Mouse (Mus musculus) heart, postnatal 0 days (tissue): ENCODE measurements around the gene Dcdc2b. TPM values are rescaled to one million over a fixed set of nuclear protein-coding genes. Genes with fewer than 3 reads are reported as not detected.

Experiments
- ATAC-seq: fragments of 200-750 bp; cut with Nextera tagmentation; 2 replicates; pipeline ENCODE4 v1.8.0; 2017; ENCODE audit warnings: low read depth, moderate number of reproducible peaks, moderate library complexity; ENCODE audit not compliant: insufficient read depth
- DNase-seq: peaks from one replicate; pipeline ENCODE4 v3.0.0-alpha.2; 2016; ENCODE audit warnings: low spot score
- H3K27ac ChIP-seq: fragments of 300-500 bp; sonication (generic); 2 replicates; pipeline ENCODE4 v1.5.1; 2014; ENCODE audit warnings: low read depth, mild to moderate bottlenecking
- H3K27me3 ChIP-seq: fragments of 300-500 bp; sonication (generic); 2 replicates; pipeline ENCODE4 v1.6.1; 2014; ENCODE audit warnings: low read length, mixed read lengths; ENCODE audit not compliant: control insufficient read depth, insufficient read depth
- H3K36me3 ChIP-seq: fragments of 300-500 bp; sonication (generic); replicated peaks from 2 replicates; pipeline ENCODE4 v1.6.1; 2014; ENCODE audit warnings: low read length, mixed read lengths; ENCODE audit not compliant: control insufficient read depth, insufficient read depth
- H3K4me1 ChIP-seq: fragments of 300-500 bp; sonication (generic); 2 replicates; pipeline ENCODE4 v1.6.1; 2014; ENCODE audit warnings: antibody characterized with exemption; ENCODE audit not compliant: control insufficient read depth, insufficient read depth
- H3K4me2 ChIP-seq: fragments of 300-500 bp; sonication (generic); 2 replicates; pipeline ENCODE4 v1.6.1; 2014; ENCODE audit warnings: low read depth, mild to moderate bottlenecking, low read length, moderate library complexity
- H3K4me3 ChIP-seq: fragments of 300-500 bp; sonication (generic); 2 replicates; pipeline ENCODE4 v1.5.1; 2014; ENCODE audit warnings: low read depth, low read length
- H3K9ac ChIP-seq: fragments of 300-500 bp; sonication (generic); replicated peaks from 2 replicates; pipeline ENCODE4 v1.6.1; 2014; ENCODE audit warnings: low read depth, low read length, mixed read lengths
- H3K9me3 ChIP-seq: fragments of 300-500 bp; sonication (generic); replicated peaks from 2 replicates; pipeline ENCODE4 v1.6.1; 2016; ENCODE audit warnings: low read length; ENCODE audit not compliant: control insufficient read depth
- CTCF ChIP-seq: IDR thresholded peaks from 2 replicates; pipeline ENCODE4 v1.5.1; 2016; ENCODE audit warnings: antibody characterized with exemption, control low read depth, low read depth
- EP300 ChIP-seq: IDR thresholded peaks from 2 replicates; pipeline ENCODE4 v1.6.1; 2016; ENCODE audit warnings: antibody characterized with exemption, low read depth
- WGBS: fragments of 180-500 bp; shearing (Covaris S2); extraction: QIAGEN DNeasy Blood & Tissue Kit; methylation state at CpG from one replicate; pipeline ENCODE4 v1.1.7; 2014; 5-methylcytosine and 5-hydroxymethylcytosine counted together
- polyA plus RNA-seq: library from polyadenylated mRNA; unstranded; fragments of >200 nt; fragmentation: Nextera tagmentation; extraction: Ambion mirVana; gene quantifications from 2 replicates; pipeline ENCODE4 v1.2.1, GENCODE M21; 2015
- total RNA-seq: library from RNA; depleted of rRNA; stranded (reverse); fragments of >200 nt; gene quantifications from 2 replicates; pipeline ENCODE4 v1.2.3, GENCODE M21; 2014; ENCODE audit warnings: low replicate concordance

Gene Dcdc2b
- total and polyA plus RNA-seq, 2 experiments from 2014 or later, result 1.5 to 9.8 TPM

GRCm38 (mm10) chr4:129620419-129621282 lies 6.6 kb upstream of the Dcdc2b start:
- peak overlapping the region; percentile 65 for H3K27ac ChIP-seq
- ATAC-seq (no peak), DNase-seq (no peak)
- WGBS, result 73% methylated on average over 11 of the region's 11 CpGs
- no peak overlapping the region for H3K9ac ChIP-seq
- H3K36me3 ChIP-seq, result peaks cover 21% of the 10 kb centered on the region
- no peaks in the 10 kb centered on the region for H3K27me3 ChIP-seq
- H3K4me1 ChIP-seq, result peaks cover 36% of the 10 kb centered on the region
- H3K4me3 ChIP-seq, result peak overlapping the region; percentile 20
- TF ChIP-seq CTCF (no peak), EP300 (no peak)
- peak overlapping the region; percentile 48 for H3K4me2 ChIP-seq
- no peaks in the 10 kb centered on the region for H3K9me3 ChIP-seq

DNA sequence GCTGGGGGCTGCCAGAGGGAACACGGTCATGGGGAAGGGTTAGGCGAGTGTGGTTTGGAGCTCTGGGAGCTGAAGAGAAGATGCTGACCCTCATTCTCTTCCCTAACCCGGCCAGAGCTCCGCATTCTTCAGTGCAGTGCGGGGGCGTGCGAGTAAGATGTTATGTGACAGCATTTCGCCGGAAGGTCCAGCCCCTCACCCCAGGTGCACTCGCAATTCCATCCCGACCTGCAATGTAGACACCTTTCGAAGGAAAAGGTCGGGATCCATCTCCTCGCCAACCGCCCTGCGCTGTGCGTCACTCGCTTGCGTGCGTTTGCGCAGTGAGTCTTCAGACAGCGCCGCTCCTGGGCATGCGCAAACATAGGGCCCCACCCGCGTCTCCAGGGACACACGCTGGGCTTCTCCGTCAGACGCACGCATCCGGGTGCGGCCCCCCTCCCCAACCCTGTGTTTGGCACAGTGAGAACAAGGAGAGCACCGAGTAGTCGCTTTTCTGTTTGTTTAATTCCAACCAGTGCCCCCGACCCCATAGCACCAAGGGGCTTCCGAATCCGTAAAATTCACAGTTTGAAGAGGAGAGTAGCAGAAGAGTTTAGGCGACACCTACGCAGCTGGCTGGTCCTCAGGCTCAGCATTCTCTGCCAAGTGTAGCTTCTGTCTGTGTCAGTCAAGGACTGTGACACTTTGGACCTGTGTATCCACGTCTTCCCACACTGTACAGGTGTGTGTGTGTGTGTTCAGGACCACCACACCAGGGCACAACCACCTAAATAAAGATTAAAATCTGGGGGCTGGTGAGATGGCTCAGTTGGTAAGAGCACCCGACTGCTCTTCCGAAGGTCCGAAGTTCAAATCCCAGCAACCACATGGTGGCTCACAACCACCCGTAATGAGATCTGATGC lies 5.0 kb upstream of the Dcdc2b start, which contains the start of gene Iqcc:
Gene Iqcc, minus strand, starts transcription at position 314 of the 906 bp plus-strand sequence.
- DNase-seq (peak; percentile 92), ATAC-seq (peak; percentile 86)
- peak within 1 kb of the TSS; percentile 85 for H3K4me2 ChIP-seq
- TF ChIP-seq CTCF (no peak), EP300 (no peak)
- WGBS, result 4% methylated on average over 43 of the region's 44 CpGs
- no peaks in the 10 kb centered on the region for H3K27me3 ChIP-seq
- peak within 1 kb of the TSS; percentile 85 for H3K27ac ChIP-seq
- H3K4me1 ChIP-seq, result peaks cover 30% of the 10 kb centered on the region
- peak within 1 kb of the TSS; percentile 64 for H3K9ac ChIP-seq
- H3K9me3 ChIP-seq, result no peaks in the 10 kb centered on the region
- peak within 1 kb of the TSS; percentile 58 for H3K4me3 ChIP-seq
- H3K36me3 ChIP-seq, result peaks cover 20% of the 10 kb centered on the region

- 96% methylated on average over 5 of the region's 5 CpGs for WGBS
- H3K4me1 ChIP-seq, result peaks cover 32% of the 10 kb centered on the region
- H3K27ac ChIP-seq, result peak overlapping the region; percentile 85
- H3K9ac ChIP-seq, result peak overlapping the region; percentile 64; the same call in 1 of the 2 replicates
- no peak for DNase-seq
- H3K4me3 ChIP-seq, result peak overlapping the region; percentile 58
- H3K36me3 ChIP-seq, result peaks cover 20% of the 10 kb centered on the region
- no peaks in the 10 kb centered on the region for H3K27me3 ChIP-seq
- no peaks in the 10 kb centered on the region for H3K9me3 ChIP-seq
- no peak for ATAC-seq
- TF ChIP-seq CTCF, result no peak
- TF ChIP-seq EP300, result no peak
- peak overlapping the region; percentile 85 for H3K4me2 ChIP-seq
These were observed 4.0 kb upstream of the Dcdc2b start for GRCm38 (mm10) chr4:129618031-129618430.

GRCm38 (mm10) chr4:129617121-129617641 lies 3.1 kb upstream of the Dcdc2b start:
- TF ChIP-seq CTCF, result no peak
- TF ChIP-seq EP300, result no peak
- Histone ChIP-seq H3K4me3 (no peak overlapping the region), H3K9ac (no peak overlapping the region), H3K27me3 (no peaks in the 10 kb centered on the region), H3K9me3 (no peaks in the 10 kb centered on the region), H3K27ac (no peak overlapping the region), H3K36me3 (peaks cover 20% of the 10 kb centered on the region), H3K4me1 (peaks cover 24% of the 10 kb centered on the region), H3K4me2 (no peak overlapping the region)
- DNase-seq (no peak), ATAC-seq (no peak)
- 92% methylated on average over 7 of the region's 7 CpGs for WGBS

DNA sequence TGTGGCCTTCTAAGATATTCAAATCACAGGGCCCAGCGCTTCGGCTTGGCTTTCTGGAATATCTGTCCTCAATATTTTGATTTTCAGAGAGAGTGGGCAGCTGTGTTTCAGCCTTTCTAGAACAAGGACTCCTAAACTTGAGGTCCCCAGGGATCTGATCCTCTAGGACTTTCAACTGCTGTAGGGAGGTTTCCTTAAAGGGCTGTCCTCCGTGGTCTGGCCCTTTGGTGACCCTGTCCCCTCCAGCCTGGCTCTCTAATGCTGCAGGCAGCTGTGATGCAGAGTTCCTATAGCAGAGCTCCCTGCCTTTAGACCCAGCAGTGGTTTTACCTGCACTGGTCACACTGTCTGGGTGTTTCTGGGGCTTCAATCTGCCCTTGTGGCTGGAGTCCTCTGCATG lies 2.6 kb upstream of the Dcdc2b start:
- Histone ChIP-seq H3K9me3 (no peaks in the 10 kb centered on the region), H3K36me3 (peaks cover 20% of the 10 kb centered on the region), H3K9ac (no peak overlapping the region), H3K4me3 (no peak overlapping the region), H3K4me2 (no peak overlapping the region), H3K4me1 (peaks cover 19% of the 10 kb centered on the region), H3K27ac (no peak overlapping the region), H3K27me3 (no peaks in the 10 kb centered on the region)
- ATAC-seq (no peak), DNase-seq (no peak)
- WGBS, result 88% methylated on average over 3 of the region's 3 CpGs
- TF ChIP-seq CTCF, result no peak
- no peak for TF ChIP-seq EP300
